Mouse (Mus musculus) limb, embryonic 13.5 days (tissue): ENCODE measurements around the gene Spem2. TPM values are rescaled to one million over a fixed set of nuclear protein-coding genes. Genes with fewer than 3 reads are reported as not detected.
A peak's percentile ranks its signal among the peaks of the same experiment; 100 is the strongest.

Experiments used
- ATAC-seq: fragments of 200-750 bp; cut with Nextera tagmentation; 2 replicates; pipeline ENCODE4 v1.8.0; 2017; ENCODE audit warnings: low read depth, moderate number of reproducible peaks, moderate TSS enrichment; ENCODE audit not compliant: low FRiP score
- H3K27ac ChIP-seq: fragments of 300-500 bp; sonication (generic); 2 replicates; pipeline ENCODE4 v1.5.1; 2015; ENCODE audit warnings: inconsistent platforms, mild to moderate bottlenecking, moderate library complexity
- H3K27me3 ChIP-seq: fragments of 300-500 bp; sonication (generic); 2 replicates; pipeline ENCODE4 v1.6.1; 2015; ENCODE audit warnings: mild to moderate bottlenecking, inconsistent platforms
- H3K36me3 ChIP-seq: fragments of 300-500 bp; sonication (generic); 2 replicates; pipeline ENCODE4 v1.6.1; 2015; ENCODE audit warnings: inconsistent platforms, mild to moderate bottlenecking, moderate library complexity
- H3K4me1 ChIP-seq: fragments of 300-500 bp; sonication (generic); 2 replicates; pipeline ENCODE4 v1.6.1; 2015; ENCODE audit warnings: inconsistent platforms
- H3K4me2 ChIP-seq: fragments of 300-500 bp; sonication (generic); replicated peaks from 2 replicates; pipeline ENCODE4 v1.6.1; 2015; ENCODE audit warnings: inconsistent platforms, mild to moderate bottlenecking, moderate library complexity
- H3K4me3 ChIP-seq: fragments of 300-500 bp; sonication (generic); 2 replicates; pipeline ENCODE4 v1.5.1; 2015; ENCODE audit warnings: moderate library complexity, mild to moderate bottlenecking, inconsistent platforms
- H3K9ac ChIP-seq: fragments of 300-500 bp; sonication (generic); 2 replicates; pipeline ENCODE4 v1.6.1; 2015; ENCODE audit warnings: mild to moderate bottlenecking, inconsistent platforms
- H3K9me3 ChIP-seq: fragments of 300-500 bp; sonication (generic); 2 replicates; pipeline ENCODE4 v1.6.1; 2016; ENCODE audit warnings: inconsistent platforms
- WGBS: fragments of 180-500 bp; shearing (Covaris S2); methylation state at CpG from one replicate; pipeline ENCODE4 v1.1.7; 2015; 5-methylcytosine and 5-hydroxymethylcytosine counted together
- polyA plus RNA-seq: library from polyadenylated mRNA; unstranded; fragments of >200 nt; fragmentation: Nextera tagmentation; extraction: Ambion mirVana; gene quantifications from 2 replicates; pipeline ENCODE4 v1.2.1, GENCODE M21; 2015

The Spem2 gene
- polyA plus RNA-seq, 1 experiment from 2014 or later = not detected

DNA sequence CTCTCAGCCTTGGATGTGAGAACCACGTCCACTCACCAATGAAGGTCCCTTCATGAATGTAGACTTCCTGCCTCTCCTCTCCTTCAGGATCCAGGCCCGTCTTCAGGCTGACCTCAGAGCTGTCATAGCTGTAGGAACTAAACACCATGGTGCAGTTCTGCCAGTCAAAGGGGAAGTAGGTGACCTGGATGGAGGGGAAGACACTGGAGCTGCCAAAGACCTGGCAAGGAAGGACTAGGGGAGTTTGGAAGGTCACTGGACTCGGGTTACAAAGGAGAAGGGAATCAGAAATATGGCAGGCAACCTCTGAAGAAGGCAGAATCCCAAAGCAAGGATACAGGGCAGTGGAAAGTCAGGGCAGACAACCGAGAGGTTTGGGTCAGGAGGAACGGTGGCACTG, 24.8 kb downstream of the Spem2 start:
- peaks cover 11% of the 10 kb centered on the region for H3K4me1 ChIP-seq
- peaks cover 49% of the 10 kb centered on the region for H3K27me3 ChIP-seq
- H3K9ac ChIP-seq = no peak overlapping the region
- no peak overlapping the region for H3K4me2 ChIP-seq
- no peaks in the 10 kb centered on the region for H3K9me3 ChIP-seq
- no peak overlapping the region for H3K4me3 ChIP-seq
- no peak overlapping the region for H3K27ac ChIP-seq
- H3K36me3 ChIP-seq = no peaks in the 10 kb centered on the region
- ATAC-seq = no peak
- WGBS = 58% methylated on average over 5 of the region's 5 CpGs

DNA sequence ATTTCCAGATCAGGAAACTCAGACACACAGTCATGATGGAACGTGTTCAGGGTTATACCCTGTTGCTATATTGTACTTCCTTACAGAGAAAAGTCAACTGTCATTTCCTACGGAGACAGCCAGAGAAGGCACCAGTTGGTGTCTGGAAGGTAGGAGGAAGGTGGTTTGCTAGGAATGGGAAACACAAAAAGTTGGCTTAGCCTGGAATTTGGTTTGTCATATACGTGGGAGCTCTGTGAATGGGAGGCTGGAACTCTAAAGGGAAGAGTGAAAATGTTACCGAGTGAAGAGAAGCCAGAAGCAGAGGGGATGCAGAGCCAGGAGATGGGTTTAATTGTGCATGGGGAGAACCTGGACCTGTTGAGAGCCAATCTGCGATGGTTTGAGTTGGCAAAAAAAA, 26.8 kb downstream of the Spem2 start:
- no peak overlapping the region for H3K9ac ChIP-seq
- H3K9me3 ChIP-seq = no peaks in the 10 kb centered on the region
- H3K27me3 ChIP-seq = peaks cover 30% of the 10 kb centered on the region
- ATAC-seq = no peak
- WGBS = 72% methylated on average over 5 of the region's 5 CpGs
- H3K4me3 ChIP-seq = no peak overlapping the region
- peaks cover 11% of the 10 kb centered on the region for H3K4me1 ChIP-seq
- no peak overlapping the region for H3K27ac ChIP-seq
- H3K36me3 ChIP-seq = no peaks in the 10 kb centered on the region
- H3K4me2 ChIP-seq = no peak overlapping the region

- Histone ChIP-seq H3K9ac (no peak overlapping the region), H3K4me3 (no peak overlapping the region), H3K36me3 (no peaks in the 10 kb centered on the region), H3K27me3 (peaks cover 13% of the 10 kb centered on the region), H3K9me3 (no peaks in the 10 kb centered on the region), H3K4me1 (0 out of 2 replicates have a peak, but pooled peaks cover 4% of the 10 kb centered on the region), H3K4me2 (no peak overlapping the region), H3K27ac (no peak overlapping the region)
- no peak for ATAC-seq
- WGBS = 59% methylated on average over 5 of the region's 5 CpGs
Measured at GRCm38 (mm10) chr11:69789431-69789830, 28.8 kb downstream of the Spem2 start.

DNA sequence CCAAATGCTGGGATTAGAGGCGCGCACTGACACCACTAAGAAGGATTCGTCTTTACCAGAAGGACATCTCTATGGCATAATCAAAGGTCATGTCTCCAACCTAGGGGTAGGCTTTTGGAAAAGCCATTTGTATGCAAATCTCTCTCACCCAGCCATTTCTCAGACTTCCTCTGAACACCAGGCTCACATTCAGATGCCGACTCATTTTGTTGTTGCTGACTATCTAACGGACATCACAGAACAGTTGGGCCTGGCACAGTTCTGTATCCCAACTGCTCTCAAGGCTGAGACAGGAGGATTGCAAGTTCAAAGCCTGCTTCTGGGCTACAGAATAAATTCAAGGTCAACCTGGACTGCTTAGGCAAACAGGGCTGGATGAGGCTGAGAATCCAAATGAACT, 31.0 kb downstream of the Spem2 start:
- Histone ChIP-seq H3K9ac (no peak overlapping the region), H3K4me3 (no peak overlapping the region), H3K27ac (no peak overlapping the region), H3K27me3 (peaks cover under 1% of the 10 kb centered on the region; the same call in 1 of the 2 replicates), H3K4me2 (no peak overlapping the region), H3K4me1 (0 out of 2 replicates have a peak, but pooled peaks cover 4% of the 10 kb centered on the region), H3K9me3 (no peaks in the 10 kb centered on the region), H3K36me3 (no peaks in the 10 kb centered on the region)
- 87% methylated on average over 5 of the region's 5 CpGs for WGBS
- ATAC-seq = no peak

DNA sequence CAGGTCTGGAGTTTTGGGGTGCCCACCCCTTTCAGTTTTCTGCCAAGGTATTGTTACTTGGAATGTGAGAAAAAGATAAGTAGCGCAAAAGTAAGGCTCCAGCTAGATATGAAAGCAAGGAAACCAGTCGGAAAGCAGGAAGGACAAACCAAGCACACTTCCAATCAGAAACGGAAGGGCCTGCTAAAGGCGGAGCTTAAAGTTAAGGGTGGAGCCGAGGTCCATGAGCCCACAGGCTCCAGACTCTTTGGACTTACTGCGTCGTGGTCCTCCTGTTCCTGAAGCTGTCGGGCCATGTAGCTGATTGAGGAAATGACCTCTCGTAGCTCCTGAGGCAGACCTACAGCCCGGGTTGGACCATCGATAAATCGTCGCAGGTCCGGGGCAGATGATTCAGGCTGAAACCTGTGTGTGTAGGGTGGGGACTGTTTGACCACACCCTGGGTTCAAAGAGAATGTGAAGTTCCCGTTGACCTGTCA, 33.4 kb downstream of the Spem2 start:
- H3K4me3 ChIP-seq = peak overlapping the region; percentile 17
- H3K27ac ChIP-seq = no peak overlapping the region
- H3K36me3 ChIP-seq = no peaks in the 10 kb centered on the region
- no peaks in the 10 kb centered on the region for H3K9me3 ChIP-seq
- H3K4me2 ChIP-seq = peak overlapping the region; percentile 42
- no peak for ATAC-seq
- peaks cover 8% of the 10 kb centered on the region; the same call in 1 of the 2 replicates for H3K27me3 ChIP-seq
- H3K9ac ChIP-seq = no peak overlapping the region
- 0 out of 2 replicates have a peak, but pooled peaks cover 4% of the 10 kb centered on the region for H3K4me1 ChIP-seq
- 29% methylated on average over 15 of the region's 15 CpGs for WGBS

GRCm38 (mm10) chr11:69781828-69782227, 36.4 kb downstream of the Spem2 start:
- Histone ChIP-seq H3K9me3 (no peaks in the 10 kb centered on the region), H3K4me1 (peaks cover 18% of the 10 kb centered on the region), H3K4me2 (no peak overlapping the region), H3K9ac (no peak overlapping the region), H3K27me3 (peaks cover 36% of the 10 kb centered on the region), H3K27ac (no peak overlapping the region), H3K36me3 (peaks cover 14% of the 10 kb centered on the region), H3K4me3 (no peak overlapping the region)
- WGBS = 31% methylated on average over 4 of the region's 4 CpGs
- no peak for ATAC-seq

GRCm38 (mm10) chr11:69778985-69779384, 39.3 kb downstream of the Spem2 start:
- Histone ChIP-seq H3K36me3 (peaks cover 32% of the 10 kb centered on the region), H3K4me2 (no peak overlapping the region), H3K27ac (no peak overlapping the region), H3K4me1 (peaks cover 14% of the 10 kb centered on the region), H3K4me3 (no peak overlapping the region), H3K9ac (no peak overlapping the region), H3K27me3 (peaks cover 48% of the 10 kb centered on the region), H3K9me3 (no peaks in the 10 kb centered on the region)
- 37% methylated on average over 7 of the region's 7 CpGs for WGBS
- ATAC-seq = no peak

DNA sequence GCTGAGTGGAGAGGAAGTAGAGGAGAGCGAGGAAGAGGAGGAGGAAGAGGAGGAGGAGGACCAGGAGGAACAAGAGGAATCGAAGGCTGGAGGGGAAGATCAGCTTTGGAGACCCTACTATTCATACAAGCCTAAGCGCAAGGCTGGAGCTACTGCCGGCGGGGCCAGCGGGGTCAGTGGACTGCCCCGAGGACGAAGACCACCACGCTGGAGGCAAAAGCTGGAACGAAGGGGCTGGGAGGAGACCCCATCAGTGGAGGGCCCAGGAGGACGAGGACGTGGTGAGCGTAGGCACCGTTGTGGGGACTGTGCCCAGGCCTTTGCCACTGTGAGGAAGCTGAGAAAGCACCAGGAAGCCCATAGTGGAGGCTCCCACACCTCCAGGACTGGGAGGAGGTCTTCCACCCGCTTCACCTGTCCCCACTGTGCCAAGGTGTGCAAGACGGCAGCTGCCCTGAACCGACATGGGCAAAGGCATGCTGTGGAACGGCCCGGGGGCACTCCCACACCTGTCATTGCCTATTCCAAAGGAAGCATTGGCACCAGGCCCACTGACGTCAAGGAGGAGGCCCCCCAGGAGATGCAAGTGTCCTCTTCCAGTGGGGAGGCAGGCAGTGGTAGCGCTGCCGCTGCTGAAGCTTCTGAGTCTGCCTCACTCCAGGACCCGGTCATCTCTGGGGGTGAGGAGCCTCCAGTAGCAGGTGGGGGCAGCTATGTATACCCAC, 39.8 kb downstream of the Spem2 start:
- ATAC-seq = no peak
- Histone ChIP-seq H3K4me3 (no peak overlapping the region), H3K9ac (no peak overlapping the region), H3K36me3 (peaks cover 32% of the 10 kb centered on the region), H3K4me1 (peaks cover 14% of the 10 kb centered on the region), H3K9me3 (no peaks in the 10 kb centered on the region), H3K27ac (no peak overlapping the region), H3K27me3 (peaks cover 48% of the 10 kb centered on the region), H3K4me2 (no peak overlapping the region)
- 66% methylated on average over 23 of the region's 23 CpGs for WGBS

- Histone ChIP-seq H3K4me1 (peaks cover 14% of the 10 kb centered on the region), H3K4me2 (no peak overlapping the region), H3K9me3 (no peaks in the 10 kb centered on the region), H3K36me3 (peaks cover 39% of the 10 kb centered on the region), H3K27me3 (peaks cover 48% of the 10 kb centered on the region), H3K4me3 (no peak overlapping the region), H3K9ac (no peak overlapping the region), H3K27ac (no peak overlapping the region)
- 61% methylated on average over 26 of the region's 26 CpGs for WGBS
- ATAC-seq = no peak
Measured at GRCm38 (mm10) chr11:69777504-69778257, 40.6 kb downstream of the Spem2 start.

DNA sequence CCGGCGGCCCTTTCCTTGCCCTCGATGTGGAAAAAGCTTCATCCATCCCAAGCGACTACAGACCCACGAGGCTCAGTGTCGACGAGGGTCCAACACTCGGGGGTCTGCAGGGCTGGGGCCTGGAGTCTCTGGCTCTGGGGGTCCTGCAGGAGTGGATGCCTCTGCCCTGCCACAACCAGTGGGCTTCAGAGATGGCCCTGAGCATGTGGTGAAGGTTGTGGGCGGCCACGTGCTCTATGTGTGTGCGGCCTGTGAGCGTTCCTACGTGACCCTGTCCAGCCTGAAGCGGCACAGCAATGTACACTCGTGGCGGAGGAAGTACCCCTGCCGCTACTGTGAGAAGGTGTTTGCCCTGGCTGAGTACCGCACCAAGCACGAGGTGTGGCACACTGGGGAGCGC, 41.8 kb downstream of the Spem2 start:
- Histone ChIP-seq H3K4me3 (no peak overlapping the region), H3K4me1 (peaks cover 14% of the 10 kb centered on the region), H3K9me3 (no peaks in the 10 kb centered on the region), H3K9ac (peak overlapping the region; percentile 8; the same call in 1 of the 2 replicates), H3K4me2 (no peak overlapping the region), H3K36me3 (peaks cover 39% of the 10 kb centered on the region), H3K27ac (no peak overlapping the region), H3K27me3 (peaks cover 42% of the 10 kb centered on the region)
- ATAC-seq = no peak
- WGBS = 83% methylated on average over 20 of the region's 20 CpGs

- Histone ChIP-seq H3K36me3 (peaks cover 39% of the 10 kb centered on the region), H3K27me3 (peaks cover 41% of the 10 kb centered on the region), H3K9me3 (no peaks in the 10 kb centered on the region), H3K9ac (no peak overlapping the region), H3K4me3 (no peak overlapping the region), H3K4me2 (no peak overlapping the region), H3K4me1 (peaks cover 14% of the 10 kb centered on the region), H3K27ac (no peak overlapping the region)
- 65% methylated on average over 10 of the region's 10 CpGs for WGBS
- no peak for ATAC-seq
Measured at GRCm38 (mm10) chr11:69775716-69776115, 42.5 kb downstream of the Spem2 start.

GRCm38 (mm10) chr11:69774961-69775360, 43.3 kb downstream of the Spem2 start:
- WGBS = 66% methylated on average over 5 of the region's 5 CpGs
- no peak for ATAC-seq
- H3K4me2 ChIP-seq = no peak overlapping the region
- peaks cover 16% of the 10 kb centered on the region for H3K4me1 ChIP-seq
- H3K27ac ChIP-seq = no peak overlapping the region
- peaks cover 39% of the 10 kb centered on the region for H3K36me3 ChIP-seq
- H3K27me3 ChIP-seq = peaks cover 40% of the 10 kb centered on the region
- no peaks in the 10 kb centered on the region for H3K9me3 ChIP-seq
- no peak overlapping the region for H3K4me3 ChIP-seq
- no peak overlapping the region for H3K9ac ChIP-seq
